Mouse (Mus musculus) ES-Bruce4 (cell line): ENCODE measurements around the gene Siah3.

Experiments
- CTCF ChIP-seq: IDR thresholded peaks from one replicate; pipeline ENCODE4 v1.8.1; 2011; ENCODE audit warnings: low read depth, low read length
- EP300 ChIP-seq: IDR thresholded peaks from 2 replicates; pipeline ENCODE4 v1.6.1; 2011; ENCODE audit warnings: low read depth, low read length; ENCODE audit not compliant: insufficient read depth
- POLR2A ChIP-seq: IDR thresholded peaks from one replicate; pipeline ENCODE4 v1.8.1; 2011; ENCODE audit warnings: low read length; ENCODE audit not compliant: insufficient read depth

DNA sequence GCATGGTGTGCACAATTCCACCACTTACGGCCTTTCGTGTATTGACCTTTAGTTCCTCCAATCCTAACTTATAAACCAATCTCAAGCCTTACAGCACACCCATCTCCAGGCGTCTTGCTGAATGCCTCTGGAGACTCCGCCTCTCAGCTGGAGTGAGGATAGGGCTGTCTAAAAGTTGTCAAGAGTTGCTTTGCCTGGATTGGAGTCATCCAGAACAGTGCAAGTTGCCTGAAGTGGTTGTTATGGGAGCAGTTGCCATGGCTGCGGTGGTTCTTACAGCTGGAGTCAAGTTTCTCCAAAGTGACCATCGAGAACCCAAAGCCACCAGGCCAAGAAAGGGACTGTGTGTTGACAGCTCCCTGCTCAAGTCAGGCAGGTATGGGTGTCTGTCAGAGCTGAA lies 54.3 kb downstream of the Siah3 start:
- no peak for TF ChIP-seq CTCF
- TF ChIP-seq POLR2A: no peak
- no peak for TF ChIP-seq EP300
